Mouse (Mus musculus) lung, postnatal 0 days (tissue): ENCODE data around the gene Clk2.

ENCODE experiments used
- CTCF ChIP-seq: IDR thresholded peaks from 2 replicates; pipeline ENCODE4 v1.5.1; 2016; ENCODE audit warnings: antibody characterized with exemption, mild to moderate bottlenecking
- EP300 ChIP-seq: IDR thresholded peaks from 2 replicates; pipeline ENCODE4 v1.6.1; 2016; ENCODE audit warnings: antibody characterized with exemption, mild to moderate bottlenecking, control low read depth

- TF ChIP-seq CTCF, result no peak
- no peak for TF ChIP-seq EP300
These were observed 17.3 kb upstream of the Clk2 start for GRCm38 (mm10) chr3:89147101-89147978.
